Mouse (Mus musculus): Measurements from ENCODE around the gene Limk1. TPM values are rescaled to one million over a fixed set of nuclear protein-coding genes. Genes with fewer than 3 reads are reported as not detected.

Limk1 gene
- polyA plus RNA-seq, 1 experiment: 22.3 TPM

DNA sequence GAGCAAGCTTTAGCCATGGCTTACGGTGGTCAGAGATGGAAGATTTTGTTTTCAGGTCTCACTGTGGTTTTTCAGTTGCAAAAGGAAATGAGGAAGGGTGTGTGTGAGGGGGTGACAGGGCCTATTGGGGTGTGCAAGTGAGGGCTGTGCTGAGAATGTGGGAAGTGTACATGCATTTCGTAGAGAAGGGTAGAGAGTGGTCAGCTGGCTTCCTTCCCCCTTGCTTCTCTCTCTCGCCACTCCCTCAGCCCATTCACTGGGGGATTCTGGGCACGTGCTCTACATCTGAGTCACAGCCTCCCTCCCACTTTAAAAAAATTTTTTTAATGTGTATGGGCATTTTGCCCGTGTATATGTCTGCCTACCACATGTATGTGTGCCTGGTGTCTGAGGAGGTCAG lies 81.3 kb downstream of the Limk1 start:
- Histone ChIP-seq H3ac (ENCODE audit: control insufficient read depth, insufficient read length) (no peak overlapping the region), H3K4me2 (ENCODE audit: low read depth) (no peak overlapping the region), H3K27me3 (ENCODE audit: control insufficient read depth, insufficient read depth, insufficient read length) (no peaks in the 10 kb centered on the region), H3K36me3 (ENCODE audit: control insufficient read depth, insufficient read depth) (no peaks in the 10 kb centered on the region), H3K4me3 (no peak overlapping the region), H3K79me2 (ENCODE audit: control insufficient read depth, insufficient read depth) (no peaks in the 10 kb centered on the region)
- TF ChIP-seq USF1 (IDR thresholded peaks at IDR 0.05; ENCODE audit: low read depth) (peak; percentile 71), MAX (IDR thresholded peaks at IDR 0.05; ENCODE audit: low read depth) (no peak), SRF (IDR thresholded peaks at IDR 0.05; ENCODE audit: control insufficient read depth, insufficient read length, low read depth) (no peak)

- no peak for TF ChIP-seq POLR2A (IDR thresholded peaks at IDR 0.05; ENCODE audit: insufficient read length, low read depth)
- TF ChIP-seq MYOG (IDR thresholded peaks at IDR 0.05; ENCODE audit: control insufficient read depth in 1 of 3, insufficient read depth in 1 of 3, insufficient read length in 2 of 3, low read depth in 2 of 3): no peak
- no peak for TF ChIP-seq CEBPB (IDR thresholded peaks at IDR 0.05; ENCODE audit: insufficient read depth, poor library complexity, severe bottlenecking)
- no peak for TF ChIP-seq REST (IDR thresholded peaks at IDR 0.05; ENCODE audit: insufficient read depth, insufficient read length)
- no peak for TF ChIP-seq POLR2AphosphoS2 (IDR thresholded peaks at IDR 0.05; ENCODE audit: insufficient read length, low read depth)
- Histone ChIP-seq H3K27me3 (ENCODE audit: control insufficient read depth, insufficient read depth, insufficient read length) (no peaks in the 10 kb centered on the region), H3K4me2 (ENCODE audit: low read depth) (no peak overlapping the region), H3K4me3 (no peak overlapping the region), H3K36me3 (ENCODE audit: control insufficient read depth, insufficient read depth) (no peaks in the 10 kb centered on the region), H3ac (ENCODE audit: control insufficient read depth, insufficient read length) (no peak overlapping the region), H3K79me2 (ENCODE audit: control insufficient read depth, insufficient read depth) (no peaks in the 10 kb centered on the region)
These were observed 82.1 kb downstream of the Limk1 start for GRCm38 (mm10) chr5:134606314-134606713.

Other genes with a start within 250 kb of the Limk1 start
- 62.0 TPM for gene Gtf2ird1, start 231.9 kb downstream of the Limk1 start, polyA plus RNA-seq (2012; fragmentation: generic; extraction: Trizol)
- 14.2 TPM for gene Clip2, start 136.2 kb downstream of the Limk1 start, polyA plus RNA-seq (2012; fragmentation: generic; extraction: Trizol)
- gene Syna, start 128.4 kb downstream of the Limk1 start, polyA plus RNA-seq (2012; fragmentation: generic; extraction: Trizol): 0.19 TPM
- 69.3 TPM for gene Rfc2, start 107.2 kb downstream of the Limk1 start, polyA plus RNA-seq (2012; fragmentation: generic; extraction: Trizol)
- gene Lat2, start 73.6 kb downstream of the Limk1 start, polyA plus RNA-seq (2012; fragmentation: generic; extraction: Trizol): 0.59 TPM
- 293 TPM for gene Eif4h, start 49.1 kb downstream of the Limk1 start, polyA plus RNA-seq (2012; fragmentation: generic; extraction: Trizol)
- gene Eln, start 58.7 kb upstream of the Limk1 start, polyA plus RNA-seq (2012; fragmentation: generic; extraction: Trizol): 0.02 TPM
- not detected for gene Tmem270, start 218.1 kb upstream of the Limk1 start, polyA plus RNA-seq (2012; fragmentation: generic; extraction: Trizol)
- gene Cldn13, start 226.9 kb upstream of the Limk1 start, polyA plus RNA-seq (2012; fragmentation: generic; extraction: Trizol): not detected
- 9.1 TPM for gene Mettl27, start 243.8 kb upstream of the Limk1 start, polyA plus RNA-seq (2012; fragmentation: generic; extraction: Trizol)